Mouse (Mus musculus): ENCODE measurements around the gene Opcml.

- TF ChIP-seq CTCF (conservative IDR thresholded peaks at IDR 0.05; ENCODE audit: insufficient read depth, insufficient read length, low read depth, low read length): no peak
- no peak for TF ChIP-seq POLR2A (IDR thresholded peaks at IDR 0.05; ENCODE audit: low read depth, low read length)
These were observed 1016.1 kb downstream of the Opcml start for GRCm38 (mm10) chr9:28806666-28807065.
